8 mouse cellular contexts compared by ENCODE assay signal in the genomic region with DNA sequence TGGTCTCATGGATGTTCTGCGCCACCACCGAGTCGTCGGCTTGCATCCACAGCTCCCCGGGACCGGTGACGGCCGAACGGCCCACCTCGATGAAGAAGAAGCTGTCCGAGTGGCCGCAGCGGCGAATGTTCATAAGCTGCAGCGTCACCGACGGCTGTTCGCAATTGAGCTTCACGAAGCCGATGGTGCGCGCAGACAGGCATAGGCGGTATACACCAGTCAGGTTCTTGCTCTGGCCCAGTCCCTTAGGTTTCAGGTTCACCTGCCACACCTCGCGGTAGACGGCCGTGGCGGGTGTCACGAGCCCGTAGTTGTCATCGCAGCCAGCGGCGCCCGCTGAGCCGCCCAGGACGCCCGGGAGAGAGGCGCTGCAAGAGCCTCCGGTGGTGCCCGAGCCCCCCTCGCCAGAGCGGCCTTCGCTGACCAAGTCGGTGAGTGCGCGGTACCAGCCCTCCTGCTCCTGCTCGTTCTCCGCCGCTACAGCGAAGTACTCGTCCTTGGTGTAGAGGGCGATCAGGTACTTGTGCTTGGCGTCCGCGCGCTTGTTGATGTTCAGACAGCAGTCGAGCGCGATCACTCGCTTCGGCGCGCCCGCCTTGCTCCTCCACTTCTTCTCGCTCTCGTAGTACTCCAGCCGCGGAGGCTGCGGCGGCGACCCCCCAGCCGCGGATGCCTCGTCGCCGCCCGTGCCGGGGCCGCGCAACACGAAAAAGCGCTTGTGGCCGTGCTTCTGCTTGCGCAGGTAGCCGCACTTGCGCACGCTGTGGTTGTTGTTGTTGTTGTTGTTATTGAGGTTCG. TPM values are rescaled to one million over a fixed set of nuclear protein-coding genes. Genes with fewer than 3 reads are reported as not detected.
DNase-seq lines count a peak whose midpoint lies in the region; ATAC-seq and TF ChIP-seq lines count a peak whose summit lies in the region.

No protein-coding gene starts in this region.

- peaks cover 0 to 3% of the 10 kb centered on the region in 2 experiments; a peak in 2 of 4 replicates for H3K36me3 ChIP-seq in MEL (ENCODE audit: control insufficient read depth in 1 of 2, insufficient read depth in 2 of 2, low read length in 2 of 2)
- H3K36me3 ChIP-seq in heart, embryonic 16.5 days (ENCODE audit: control insufficient read depth, insufficient read depth): no peaks in the 10 kb centered on the region

- H3K27me3 ChIP-seq in MEL (ENCODE audit: control insufficient read depth in 1 of 2, insufficient read depth in 2 of 2, low read length in 2 of 2): no peaks in the 10 kb centered on the region
- H3K27me3 ChIP-seq in heart, embryonic 16.5 days (ENCODE audit: control insufficient read depth, insufficient read depth, low read length): no peaks in the 10 kb centered on the region

- no peak for TF ChIP-seq CTCF in MEL (IDR thresholded peaks at IDR 0.05 in 2 of 3, conservative IDR thresholded peaks at IDR 0.05 in 1 of 3; ENCODE audit: control insufficient read depth in 1 of 3, insufficient read depth in 1 of 3, low read depth in 2 of 3, low read length in 3 of 3, poor library complexity in 1 of 3, severe bottlenecking in 1 of 3)
- no peak for TF ChIP-seq CTCF in bone marrow, adult 2 months (IDR thresholded peaks at IDR 0.05; ENCODE audit: control insufficient read depth, insufficient read depth, low read length)
- TF ChIP-seq CTCF in embryonic fibroblast, embryonic 13.5 days (IDR thresholded peaks at IDR 0.05; ENCODE audit: borderline replicate concordance, insufficient read depth, low read length): no peak

- TF ChIP-seq EP300 in MEL (IDR thresholded peaks at IDR 0.05; ENCODE audit: low read depth in 1 of 2, low read length in 2 of 2): no peak

- H3K9me3 ChIP-seq in MEL (replicated peaks; ENCODE audit: insufficient read depth, low read length): no peaks in the 10 kb centered on the region
- no peaks in the 10 kb centered on the region for H3K9me3 ChIP-seq in heart, embryonic 16.5 days (replicated peaks; ENCODE audit: control insufficient read depth, low read length)

- no peak for TF ChIP-seq RAD21 in MEL (IDR thresholded peaks at IDR 0.05; ENCODE audit: low read depth, low read length)

- peaks cover 0 to 23% of the 10 kb centered on the region in 2 experiments for H3K4me1 ChIP-seq in MEL (ENCODE audit: control insufficient read depth in 1 of 2, insufficient read depth in 2 of 2, low read length in 2 of 2)
- H3K4me1 ChIP-seq in bone marrow, adult 2 months (ENCODE audit: control insufficient read depth, insufficient read depth, low read length): peaks cover 13% of the 10 kb centered on the region
- H3K4me1 ChIP-seq in embryonic fibroblast, embryonic 13.5 days (ENCODE audit: control insufficient read depth, insufficient read depth, low read length): 0 out of 2 replicates have a peak, but pooled peaks cover 2% of the 10 kb centered on the region
- peaks cover 38% of the 10 kb centered on the region for H3K4me1 ChIP-seq in heart, embryonic 16.5 days (ENCODE audit: control insufficient read depth, insufficient read depth, low read length)

- peaks cover 62% of the 10 kb centered on the region for H3K79me2 ChIP-seq in MEL (ENCODE audit: control insufficient read depth, insufficient read depth, low read length, poor library complexity)

- H3K4me3 ChIP-seq in MEL (ENCODE audit: control insufficient read depth in 1 of 2, insufficient read depth in 1 of 2, low read depth in 2 of 2, low read length in 2 of 2): peak overlapping the region; percentile 83 to 88
- peak overlapping the region; percentile 99 for H3K4me3 ChIP-seq in bone marrow, adult 2 months (replicated peaks; ENCODE audit: control insufficient read depth, low read depth, low read length)
- peak overlapping the region; percentile 56 for H3K4me3 ChIP-seq in embryonic fibroblast, embryonic 13.5 days (ENCODE audit: insufficient read depth, low read length)
- H3K4me3 ChIP-seq in heart, embryonic 16.5 days (ENCODE audit: low read length): peak overlapping the region; percentile 80

- no peak for ATAC-seq in heart, embryonic 16.5 days (replicated peaks; ENCODE audit: extremely low read depth, insufficient read depth, low FRiP score)

- DNase-seq in MEL (ENCODE audit: low read depth, low spot score): peak; percentile 79
- DNase-seq in kidney, postnatal 25 days: peak; percentile 54 to 69
- peak; percentile 54 for DNase-seq in lung, postnatal 10 days
- peak; percentile 66 for DNase-seq in right cerebral cortex, postnatal 25 days
- no peak for DNase-seq in c-Kit-positive CD71-positive TER-119-positive erythroid progenitor cells, embryonic 14.5 days (ENCODE audit: low spot score)

- H3K27ac ChIP-seq in MEL (ENCODE audit: control insufficient read depth, low read depth, low read length): peak overlapping the region; percentile 77
- H3K27ac ChIP-seq in bone marrow, adult 2 months (ENCODE audit: control insufficient read depth, insufficient read depth, low read depth, low read length, poor library complexity): peak overlapping the region; percentile 98
- H3K27ac ChIP-seq in embryonic fibroblast, embryonic 13.5 days (ENCODE audit: insufficient read depth, low read length): no peak overlapping the region
- H3K27ac ChIP-seq in heart, embryonic 16.5 days (ENCODE audit: low read length): peak overlapping the region; percentile 97

- under 1% methylated on average over 88 of the region's 88 CpGs for WGBS in bone marrow, adult 2 months
- under 1% methylated on average over 88 of the region's 88 CpGs for WGBS in heart, embryonic 16.5 days

- no peak for TF ChIP-seq POLR2A in MEL (IDR thresholded peaks at IDR 0.05; ENCODE audit: control insufficient read depth in 1 of 2, insufficient read depth in 1 of 2, low read depth in 1 of 2, low read length in 2 of 2, poor library complexity in 1 of 2)
- TF ChIP-seq POLR2A in bone marrow, adult 2 months (IDR thresholded peaks at IDR 0.05; ENCODE audit: borderline replicate concordance, control insufficient read depth, low read depth, low read length): peak; percentile 38; the same call in 1 of the 2 replicates
- no peak; the same call in 1 of the 2 replicates for TF ChIP-seq POLR2A in embryonic fibroblast, embryonic 13.5 days (IDR thresholded peaks at IDR 0.05; ENCODE audit: low read depth, low read length)

- H3K9ac ChIP-seq in MEL (ENCODE audit: control insufficient read depth, low read depth, low read length, poor library complexity, severe bottlenecking): peak overlapping the region; percentile 83
- peak overlapping the region; percentile 89 for H3K9ac ChIP-seq in heart, embryonic 16.5 days (ENCODE audit: low read length)

- peak overlapping the region; percentile 89 for H3K4me2 ChIP-seq in heart, embryonic 16.5 days (ENCODE audit: low read depth, low read length)

TF ChIP-seq in MEL, 35 proteins besides CTCF, POLR2A, EP300 and RAD21:
- peak; percentile 32; the same call in 1 of the 2 replicates for TF ChIP-seq SIN3A (IDR thresholded peaks at IDR 0.05; ENCODE audit: low read length)
- TF ChIP-seq CHD1 (IDR thresholded peaks at IDR 0.05; ENCODE audit: low read depth, low read length): peak; percentile 57; the same call in 1 of the 2 replicates
- TF ChIP-seq ELF1 (IDR thresholded peaks at IDR 0.05; ENCODE audit: low read depth, low read length): no peak

RNA-seq across cellular contexts. Expression of gene Irs2, which starts 0.5 kb away (rescaled TPM):
- total RNA-seq in MEL (2012; rRNA removed): 12.4 and 16.4 TPM in 2 replicates
- polyA plus RNA-seq in MEL (2012; ENCODE audit: insufficient read depth in 1 of 2, insufficient read length in 2 of 2, low read depth in 1 of 2, low replicate concordance in 2 of 2, missing spikeins in 1 of 2): 10 to 100 TPM in 1 of 2 experiments, not detected in 1; 23.1 TPM
- 4.1 and 10.5 TPM in 2 replicates for polyA plus RNA-seq in bone marrow, adult 2 months (2011; ENCODE audit: insufficient read depth, insufficient read length, low replicate concordance, missing spikeins)
- 9.9 and 13.9 TPM in 2 replicates for polyA plus RNA-seq in embryonic fibroblast, embryonic 13.5 days (2011; ENCODE audit: insufficient read length, low read depth, missing spikeins)
- polyA plus RNA-seq in heart, embryonic 16.5 days (2015; fragmentation: Nextera tagmentation; extraction: Ambion mirVana): 2.3 and 2.9 TPM in 2 replicates
